Mouse (Mus musculus): ENCODE data around the gene Rad9b.

DNA sequence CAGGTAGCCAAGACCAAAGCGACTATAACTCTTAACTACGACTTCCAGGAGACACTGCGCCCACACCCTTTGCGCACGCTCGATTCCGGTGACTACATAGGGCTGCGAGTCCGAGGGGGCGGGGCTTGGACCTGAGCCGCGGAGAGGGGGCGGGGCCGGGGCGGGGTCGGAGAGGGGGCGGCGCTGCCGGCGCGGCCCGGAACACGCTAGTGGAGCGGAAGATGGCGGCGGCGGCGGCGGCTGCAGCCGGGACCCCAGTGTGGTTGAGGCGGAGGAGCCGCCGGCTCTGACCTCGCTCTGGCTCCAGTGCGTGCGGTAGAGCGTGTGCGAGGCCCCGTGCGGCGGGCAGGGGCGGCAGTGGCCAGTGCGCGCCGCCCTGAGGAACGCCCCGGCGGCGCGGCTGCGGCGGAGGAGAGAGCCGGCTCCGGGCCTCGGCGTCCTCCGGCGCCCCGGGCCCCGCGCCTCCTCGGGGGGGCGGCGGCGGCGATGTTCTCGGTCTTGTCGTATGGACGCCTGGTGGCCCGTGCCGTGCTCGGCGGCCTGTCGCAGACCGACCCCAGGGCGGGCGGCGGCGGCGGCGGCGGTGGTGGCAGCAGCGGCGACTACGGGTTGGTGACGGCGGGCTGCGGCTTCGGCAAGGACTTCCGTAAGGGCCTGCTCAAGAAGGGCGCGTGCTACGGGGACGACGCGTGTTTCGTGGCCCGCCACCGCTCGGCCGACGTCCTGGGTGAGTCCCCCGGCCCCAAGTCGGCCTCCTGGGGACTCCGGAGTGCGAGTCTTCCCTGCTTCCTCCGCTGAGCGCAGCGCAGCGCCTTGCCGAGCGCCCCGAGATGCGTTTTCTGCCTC lies 69.6 kb downstream of the Rad9b start, which contains the start of gene Pptc7:
- TF ChIP-seq POLR2A (IDR thresholded peaks at IDR 0.05; ENCODE audit: low read depth, low read length) (peak; percentile 55), CTCF (IDR thresholded peaks at IDR 0.05; ENCODE audit: borderline replicate concordance, insufficient read depth, low read length) (no peak)

All from embryonic fibroblast, embryonic 13.5 days (primary cell).